Mouse (Mus musculus) liver, postnatal 0 days (tissue): Measurements from ENCODE around the gene Dock1.

Experiments used
- CTCF ChIP-seq: sonication (generic); IDR thresholded peaks from 2 replicates; pipeline ENCODE4 v1.5.1; 2016; ENCODE audit warnings: antibody characterized with exemption, low read depth
- EP300 ChIP-seq: IDR thresholded peaks from 2 replicates; pipeline ENCODE4 v1.6.1; 2016; ENCODE audit warnings: antibody characterized with exemption, low read depth, mild to moderate bottlenecking

GRCm38 (mm10) chr7:135089626-135090025 lies 419.2 kb downstream of the Dock1 start:
- TF ChIP-seq EP300, result no peak
- TF ChIP-seq CTCF, result no peak
